Mouse (Mus musculus): ENCODE data around the gene Fsip1.

- TF ChIP-seq CTCF (conservative IDR thresholded peaks at IDR 0.05 in 1 of 2, IDR thresholded peaks at IDR 0.05 in 1 of 2; ENCODE audit: low read depth in 2 of 2, low read length in 2 of 2) (no peak), POLR2A (IDR thresholded peaks at IDR 0.05; ENCODE audit: low read depth, low read length) (no peak), MYC (IDR thresholded peaks at IDR 0.05; ENCODE audit: low read depth, low read length) (no peak), POLR2AphosphoS2 (IDR thresholded peaks at IDR 0.05; ENCODE audit: low read depth, low read length) (no peak), MAX (IDR thresholded peaks at IDR 0.05; ENCODE audit: low read length) (no peak), EP300 (IDR thresholded peaks at IDR 0.05; ENCODE audit: low read length) (no peak), ELF1 (IDR thresholded peaks at IDR 0.05; ENCODE audit: low read depth, low read length) (no peak), USF1 (IDR thresholded peaks at IDR 0.05; ENCODE audit: low read depth, low read length) (no peak), ZNF384 (IDR thresholded peaks at IDR 0.05; ENCODE audit: low read depth, low read length) (no peak), KAT2A (IDR thresholded peaks at IDR 0.05; ENCODE audit: insufficient replicate concordance, low read length) (no peak), HCFC1 (IDR thresholded peaks at IDR 0.05; ENCODE audit: low read depth, low read length) (no peak)
Observed at GRCm38 (mm10) chr2:118116754-118117290, 139.9 kb downstream of the Fsip1 start.

Data from CH12.LX (cell line).